Mouse (Mus musculus) T-helper 17 cell (primary cell): ENCODE data around the gene Ybey.

Experiments
- in situ Hi-C, 2 experiments: fragments of 300-600 bp; cut with MboI, MseI; formaldehyde crosslinking; loops; 1 replicate in 1 of 2; 2 replicates in 1 of 2; pipeline ENCODE4 v1.15.1; 2025; ENCODE audit warnings: high pct_unique_total_duplicates in 2 of 2

Gene Ybey

GRCm38 (mm10) chr10:76468203-76469162, at the start of gene Ybey, which contains the start of gene Mcm3ap:
Gene Ybey, minus strand, starts transcription at chr10:76469114.
Gene Mcm3ap, plus strand, starts transcription at chr10:76468927.
- in situ Hi-C loops, result loop anchor here in 1 of 2 experiments (5.0 kb wide), 1 partner anchor 41 kb away; no protein-coding TSS in a partner anchor

GRCm38 (mm10) chr10:76512965-76513583, 44.2 kb upstream of the Ybey start:
- in situ Hi-C loops, result no loop called here

GRCm38 (mm10) chr10:76505865-76506264, 37.0 kb upstream of the Ybey start:
- in situ Hi-C loops, result no loop called here

- in situ Hi-C loops, result no loop called here
Measured at GRCm38 (mm10) chr10:76504271-76504943, 35.5 kb upstream of the Ybey start.

- in situ Hi-C loops, result no loop called here
Measured at GRCm38 (mm10) chr10:76497522-76497921, 28.6 kb upstream of the Ybey start.

- in situ Hi-C loops, result no loop called here
Measured at GRCm38 (mm10) chr10:76496366-76496765, 27.5 kb upstream of the Ybey start.

- in situ Hi-C loops, result no loop called here
Measured at GRCm38 (mm10) chr10:76495501-76495900, 26.6 kb upstream of the Ybey start.

- in situ Hi-C loops, result no loop called here
Measured at GRCm38 (mm10) chr10:76493527-76493926, 24.6 kb upstream of the Ybey start.

GRCm38 (mm10) chr10:76489205-76489604, 20.3 kb upstream of the Ybey start:
- in situ Hi-C loops, result loop anchor here in 1 of 2 experiments (10.0 kb wide), 1 partner anchor 64 kb away; no protein-coding TSS in a partner anchor

GRCm38 (mm10) chr10:76488265-76488664, 19.4 kb upstream of the Ybey start:
- in situ Hi-C loops, result loop anchor here in 1 of 2 experiments (10.0 kb wide), 1 partner anchor 63 kb away; no protein-coding TSS in a partner anchor

GRCm38 (mm10) chr10:76486302-76486701, 17.4 kb upstream of the Ybey start:
- in situ Hi-C loops, result loop anchor here in 1 of 2 experiments (10.0 kb wide), 1 partner anchor 62 kb away; no protein-coding TSS in a partner anchor

- in situ Hi-C loops, result loop anchor here in 1 of 2 experiments (10.0 kb wide), 1 partner anchor 57 kb away; no protein-coding TSS in a partner anchor
Measured at GRCm38 (mm10) chr10:76481480-76481879, 12.6 kb upstream of the Ybey start.

- in situ Hi-C loops, result loop anchor here in 1 of 2 experiments (10.0 kb wide), 1 partner anchor 56 kb away; no protein-coding TSS in a partner anchor
Measured at GRCm38 (mm10) chr10:76480851-76481250, 11.9 kb upstream of the Ybey start.

GRCm38 (mm10) chr10:76473759-76474158, 4.8 kb upstream of the Ybey start:
- in situ Hi-C loops, result no loop called here

- in situ Hi-C loops, result no loop called here
Measured at GRCm38 (mm10) chr10:76462721-76463120, 6.2 kb downstream of the Ybey start.

GRCm38 (mm10) chr10:76462312-76462711, 6.6 kb downstream of the Ybey start:
- in situ Hi-C loops, result no loop called here

GRCm38 (mm10) chr10:76461255-76461654, 7.7 kb downstream of the Ybey start:
- in situ Hi-C loops, result no loop called here

- in situ Hi-C loops, result no loop called here
Measured at GRCm38 (mm10) chr10:76455289-76455688, 13.6 kb downstream of the Ybey start.

- in situ Hi-C loops, result no loop called here
Measured at GRCm38 (mm10) chr10:76448851-76449250, 20.1 kb downstream of the Ybey start, which contains the start of gene 2610028H24Rik. Gene 2610028H24Rik, plus strand, starts transcription at chr10:76449081.

GRCm38 (mm10) chr10:76447406-76448229, 21.3 kb downstream of the Ybey start:
- in situ Hi-C loops, result no loop called here
